In genomic region chr2:84042793-84043192, GRCm38 (mm10) we compare ENCODE assay signal across 29 mouse cellular contexts. TPM values are rescaled to one million over a fixed set of nuclear protein-coding genes. Genes with fewer than 3 reads are reported as not detected.
A peak's percentile ranks its signal among the peaks of the same experiment; 100 is the strongest.
DNase-seq lines count a peak whose midpoint lies in the region; ATAC-seq and TF ChIP-seq lines count a peak whose summit lies in the region.
"Had no signal": no experiment of that assay in that cellular context is flagged by ENCODE, and none has a peak within 500 bp of the region (broad histone marks: within the 10 kb centered on the region; RNA-seq: fewer than 3 reads in every experiment).

No protein-coding gene starts in this region.

- H3K9me3 ChIP-seq in embryonic facial prominence, embryonic 11.5 days (replicated peaks; ENCODE audit: control insufficient read depth, low read length), result no peaks in the 10 kb centered on the region
- H3K9me3 ChIP-seq in embryonic facial prominence, embryonic 10.5 days, result no peaks in the 10 kb centered on the region
- H3K9me3 ChIP-seq in lung, postnatal 0 days (ENCODE audit: low read length), result no peaks in the 10 kb centered on the region
- no peaks in the 10 kb centered on the region for H3K9me3 ChIP-seq in embryonic facial prominence, embryonic 14.5 days (ENCODE audit: control insufficient read depth, low read length)
- H3K9me3 ChIP-seq: embryonic facial prominence, embryonic 12.5 days; forebrain, embryonic 12.5 days; forebrain, embryonic 15.5 days; heart, embryonic 10.5 days; heart, embryonic 13.5 days; hindbrain, embryonic 12.5 days; hindbrain, embryonic 15.5 days had no signal

- ATAC-seq in embryonic facial prominence, embryonic 11.5 days (replicated peaks; ENCODE audit: insufficient number of reproducible peaks, low FRiP score, low TSS enrichment, low read depth), result no peak
- peak; percentile 58 for ATAC-seq in lung, postnatal 0 days
- no peak for ATAC-seq in embryonic facial prominence, embryonic 14.5 days (ENCODE audit: low read depth)
- ATAC-seq: activated CD4-positive, CD25-positive, alpha-beta regulatory T cell, adult 4 months; forebrain, embryonic 15.5 days had no signal

- TF ChIP-seq CTCF in lung, postnatal 0 days (IDR thresholded peaks at IDR 0.05), result no peak
- TF ChIP-seq CTCF in lung, adult 2 months (IDR thresholded peaks at IDR 0.05; ENCODE audit: insufficient read depth, low read length), result no peak

- DNase-seq in embryonic facial prominence, embryonic 11.5 days (ENCODE audit: low spot score), result peak; percentile 11
- no peak for DNase-seq in embryonic facial prominence, embryonic 10.5 days (ENCODE audit: low spot score)
- peak; percentile 55 for DNase-seq in lung, postnatal 0 days (ENCODE audit: low spot score)
- DNase-seq in lung, adult 2 months, result no peak
- peak; percentile 30 for DNase-seq in embryonic facial prominence, embryonic 14.5 days (ENCODE audit: low spot score)
- DNase-seq in heart, postnatal 10 days, result no peak
- DNase-seq: adrenal gland, adult 8-10 months; adrenal gland, postnatal 25 days; cerebellum, adult 11-12 months; cerebellum, adult 8-10 months; cerebellum, postnatal 10 days; cerebellum, postnatal 36 days; embryo, embryonic 11 days; gastrocnemius, postnatal 25 days; heart, adult 2 months had no signal

- no peaks in the 10 kb centered on the region for H3K4me1 ChIP-seq in embryonic facial prominence, embryonic 11.5 days (ENCODE audit: control insufficient read depth, insufficient read depth, low read length)
- H3K4me1 ChIP-seq in embryonic facial prominence, embryonic 10.5 days, result peaks cover 4% of the 10 kb centered on the region; the same call in 1 of the 2 replicates
- no peaks in the 10 kb centered on the region for H3K4me1 ChIP-seq in lung, postnatal 0 days (ENCODE audit: insufficient read depth, low read depth, low read length)
- H3K4me1 ChIP-seq in lung, adult 2 months (ENCODE audit: control insufficient read depth, insufficient read depth, low read length), result peaks cover 12% of the 10 kb centered on the region; the same call in 1 of the 2 replicates
- H3K4me1 ChIP-seq in embryonic facial prominence, embryonic 14.5 days (ENCODE audit: control insufficient read depth, insufficient read depth, low read length), result no peaks in the 10 kb centered on the region
- H3K4me1 ChIP-seq: embryonic facial prominence, embryonic 12.5 days; forebrain, embryonic 12.5 days; forebrain, embryonic 15.5 days; heart, embryonic 10.5 days; hindbrain, embryonic 12.5 days; hindbrain, embryonic 15.5 days had no signal

- no peak overlapping the region for H3K4me2 ChIP-seq in embryonic facial prominence, embryonic 11.5 days (ENCODE audit: low read depth, low read length)
- no peak overlapping the region for H3K4me2 ChIP-seq in lung, postnatal 0 days (replicated peaks; ENCODE audit: low read depth, low read length)
- no peak overlapping the region for H3K4me2 ChIP-seq in embryonic facial prominence, embryonic 14.5 days (ENCODE audit: low read depth, low read length)
- H3K4me2 ChIP-seq: embryonic facial prominence, embryonic 12.5 days; forebrain, embryonic 12.5 days; forebrain, embryonic 15.5 days; heart, embryonic 13.5 days; hindbrain, embryonic 12.5 days; hindbrain, embryonic 15.5 days had no signal

- intact Hi-C loops in heart, postnatal 10 days (cut with DNase I), result no loop called here

- H3K27me3 ChIP-seq in embryonic facial prominence, embryonic 11.5 days (ENCODE audit: control insufficient read depth, insufficient read depth, low read length), result no peaks in the 10 kb centered on the region
- no peaks in the 10 kb centered on the region for H3K27me3 ChIP-seq in embryonic facial prominence, embryonic 10.5 days (replicated peaks; ENCODE audit: low read depth, poor library complexity, severe bottlenecking)
- H3K27me3 ChIP-seq in lung, postnatal 0 days (replicated peaks; ENCODE audit: insufficient read depth, low read length), result no peaks in the 10 kb centered on the region
- no peaks in the 10 kb centered on the region for H3K27me3 ChIP-seq in embryonic facial prominence, embryonic 14.5 days (replicated peaks; ENCODE audit: control insufficient read depth, insufficient read depth, low read length)
- H3K27me3 ChIP-seq: embryonic facial prominence, embryonic 12.5 days; forebrain, embryonic 12.5 days; forebrain, embryonic 15.5 days; heart, embryonic 13.5 days; hindbrain, embryonic 12.5 days; hindbrain, embryonic 15.5 days had no signal

- H3K36me3 ChIP-seq in embryonic facial prominence, embryonic 11.5 days (replicated peaks; ENCODE audit: control insufficient read depth, insufficient read depth, low read depth, low read length), result no peaks in the 10 kb centered on the region
- H3K36me3 ChIP-seq in embryonic facial prominence, embryonic 10.5 days (replicated peaks), result no peaks in the 10 kb centered on the region
- no peaks in the 10 kb centered on the region for H3K36me3 ChIP-seq in lung, postnatal 0 days (ENCODE audit: insufficient read depth, low read length)
- no peaks in the 10 kb centered on the region for H3K36me3 ChIP-seq in embryonic facial prominence, embryonic 14.5 days (ENCODE audit: control insufficient read depth, insufficient read depth, low read length)
- H3K36me3 ChIP-seq: embryonic facial prominence, embryonic 12.5 days; forebrain, embryonic 12.5 days; forebrain, embryonic 15.5 days; heart, embryonic 10.5 days; heart, embryonic 13.5 days; hindbrain, embryonic 12.5 days; hindbrain, embryonic 15.5 days had no signal

- H3K9ac ChIP-seq in embryonic facial prominence, embryonic 11.5 days (replicated peaks; ENCODE audit: low read length), result no peak overlapping the region
- no peak overlapping the region for H3K9ac ChIP-seq in lung, postnatal 0 days (replicated peaks; ENCODE audit: low read depth)
- no peak overlapping the region for H3K9ac ChIP-seq in embryonic facial prominence, embryonic 14.5 days (ENCODE audit: low read depth, low read length)
- H3K9ac ChIP-seq: embryonic facial prominence, embryonic 12.5 days; forebrain, embryonic 12.5 days; forebrain, embryonic 15.5 days; heart, embryonic 13.5 days; hindbrain, embryonic 12.5 days; hindbrain, embryonic 15.5 days had no signal

- WGBS in embryonic facial prominence, embryonic 11.5 days, result 18% methylated on average over 2 of the region's 2 CpGs
- 38% methylated on average over 2 of the region's 2 CpGs for WGBS in embryonic facial prominence, embryonic 10.5 days
- 22% methylated on average over 2 of the region's 2 CpGs for WGBS in lung, postnatal 0 days
- 33% methylated on average over 2 of the region's 2 CpGs for WGBS in lung, adult 2 months
- WGBS in embryonic facial prominence, embryonic 14.5 days, result 29% methylated on average over 2 of the region's 2 CpGs

- no peak for TF ChIP-seq POLR2A in lung, adult 2 months (IDR thresholded peaks at IDR 0.05; ENCODE audit: borderline replicate concordance, extremely low read depth, low read depth, low read length)

- peak; percentile 92 for TF ChIP-seq EP300 in lung, postnatal 0 days (IDR thresholded peaks at IDR 0.05)

- H3K27ac ChIP-seq in embryonic facial prominence, embryonic 11.5 days (replicated peaks; ENCODE audit: low read depth, low read length), result no peak overlapping the region
- H3K27ac ChIP-seq in embryonic facial prominence, embryonic 10.5 days (replicated peaks), result no peak overlapping the region
- H3K27ac ChIP-seq in lung, postnatal 0 days (ENCODE audit: low read length), result no peak overlapping the region
- no peak overlapping the region for H3K27ac ChIP-seq in embryonic facial prominence, embryonic 14.5 days (replicated peaks; ENCODE audit: low read depth, low read length)
- H3K27ac ChIP-seq: embryonic facial prominence, embryonic 12.5 days; forebrain, embryonic 12.5 days; forebrain, embryonic 15.5 days; heart, adult 2 months; heart, embryonic 10.5 days; heart, embryonic 13.5 days; hindbrain, embryonic 12.5 days; hindbrain, embryonic 15.5 days had no signal

- no peak overlapping the region for H3K4me3 ChIP-seq in embryonic facial prominence, embryonic 11.5 days (ENCODE audit: low read depth, low read length)
- no peak overlapping the region for H3K4me3 ChIP-seq in embryonic facial prominence, embryonic 10.5 days
- H3K4me3 ChIP-seq in lung, postnatal 0 days (ENCODE audit: low read depth, low read length), result no peak overlapping the region
- no peak overlapping the region for H3K4me3 ChIP-seq in lung, adult 2 months (replicated peaks; ENCODE audit: extremely low read depth, low read depth, low read length)
- H3K4me3 ChIP-seq in embryonic facial prominence, embryonic 14.5 days (ENCODE audit: low read depth, low read length), result no peak overlapping the region
- H3K4me3 ChIP-seq: embryonic facial prominence, embryonic 12.5 days; erythroblast, embryonic 14.5 days; forebrain, embryonic 12.5 days; forebrain, embryonic 15.5 days; heart, adult 2 months; heart, embryonic 10.5 days; heart, embryonic 13.5 days; hindbrain, embryonic 12.5 days; hindbrain, embryonic 15.5 days had no signal

RNA-seq across cellular contexts. Expression of gene Gm13691, which starts 52.4 kb away (rescaled TPM):
- not detected in 2 replicates for polyA plus RNA-seq in embryonic facial prominence, embryonic 11.5 days (2014; fragmentation: Nextera tagmentation; extraction: Ambion mirVana)
- polyA plus RNA-seq in embryonic facial prominence, embryonic 10.5 days (2016; fragmentation: Nextera tagmentation; extraction: Ambion mirVana), result not detected in 2 replicates
- polyA plus RNA-seq in lung, postnatal 0 days (2015; fragmentation: Nextera tagmentation; extraction: Ambion mirVana), result not detected in 2 replicates
- polyA plus RNA-seq in lung, adult 2 months (2012; rRNA removed), result not detected in 2 replicates
- polyA plus RNA-seq in embryonic facial prominence, embryonic 14.5 days (2014; fragmentation: Nextera tagmentation; extraction: Ambion mirVana), result not detected in 2 replicates
- 1 to 10 TPM; 1.0 to 1.1 TPM for total RNA-seq in heart, postnatal 10 days (2021)
- total RNA-seq: hematopoietic stem cell, adult 5-6 weeks had no signal
- polyA plus RNA-seq: activated CD4-positive, CD25-positive, alpha-beta regulatory T cell, adult 4 months; brain, embryonic 14.5 days; cortical plate, adult 2 months; embryonic facial prominence, embryonic 12.5 days; forebrain, embryonic 12.5 days; forebrain, embryonic 15.5 days; gonadal fat pad, adult 2 months; heart, adult 2 months; heart, embryonic 10.5 days; heart, embryonic 13.5 days; heart, embryonic 16.5 days; hindbrain, embryonic 12.5 days; hindbrain, embryonic 15.5 days had no signal

RNA-seq across cellular contexts. Expression of gene Gm13697, which starts 58.2 kb away (rescaled TPM):
- not detected in 2 replicates for polyA plus RNA-seq in embryonic facial prominence, embryonic 11.5 days (2014; fragmentation: Nextera tagmentation; extraction: Ambion mirVana)
- polyA plus RNA-seq in embryonic facial prominence, embryonic 10.5 days (2016; fragmentation: Nextera tagmentation; extraction: Ambion mirVana), result not detected in 2 replicates
- not detected in 2 replicates for polyA plus RNA-seq in lung, postnatal 0 days (2015; fragmentation: Nextera tagmentation; extraction: Ambion mirVana)
- not detected in 2 replicates for polyA plus RNA-seq in lung, adult 2 months (2012; rRNA removed)
- polyA plus RNA-seq in embryonic facial prominence, embryonic 14.5 days (2014; fragmentation: Nextera tagmentation; extraction: Ambion mirVana), result not detected in 2 replicates
- 1 to 10 TPM; 1.0 to 1.1 TPM for total RNA-seq in heart, postnatal 10 days (2021)
- total RNA-seq: hematopoietic stem cell, adult 5-6 weeks had no signal
- polyA plus RNA-seq: activated CD4-positive, CD25-positive, alpha-beta regulatory T cell, adult 4 months; brain, embryonic 14.5 days; cortical plate, adult 2 months; embryonic facial prominence, embryonic 12.5 days; forebrain, embryonic 12.5 days; forebrain, embryonic 15.5 days; gonadal fat pad, adult 2 months; heart, adult 2 months; heart, embryonic 10.5 days; heart, embryonic 13.5 days; heart, embryonic 16.5 days; hindbrain, embryonic 12.5 days; hindbrain, embryonic 15.5 days had no signal

Comparison
In these comparisons a context has a peak if more than half of its experiments do, and no peak if none do; other contexts are left out.
1. DNase-seq: peak in embryonic facial prominence, embryonic 11.5 days (single experiment), lung, postnatal 0 days (single experiment) and embryonic facial prominence, embryonic 14.5 days (single experiment); none in embryonic facial prominence, embryonic 10.5 days (single experiment), lung, adult 2 months (single experiment) and heart, postnatal 10 days (0 of 2).